ENCODE assay signal across 14 mouse cellular contexts in genomic region chr12:69528275-69529032, GRCm38 (mm10).
"Had no signal": no experiment of that assay in that cellular context is flagged by ENCODE, and none has a peak within 500 bp of the region (broad histone marks: within the 10 kb centered on the region; RNA-seq: fewer than 3 reads in every experiment).

No protein-coding gene starts in this region.

- H3K36me3 ChIP-seq: limb, embryonic 13.5 days; midbrain, embryonic 12.5 days; neural tube, embryonic 15.5 days had no signal

- DNase-seq: kidney, adult 11 months; kidney, adult 9 months; kidney, postnatal 36 days; layer of hippocampus, adult 9-11 months; layer of hippocampus, postnatal 36 days; right cerebral cortex, adult 18-20 months; right cerebral cortex, postnatal 25 days; thymus, postnatal 4 days had no signal

- H3K4me3 ChIP-seq: limb, embryonic 13.5 days; midbrain, embryonic 12.5 days; myocyte; neural tube, embryonic 15.5 days had no signal

- H3K4me2 ChIP-seq: limb, embryonic 13.5 days; midbrain, embryonic 12.5 days; neural tube, embryonic 15.5 days had no signal

- H3K27me3 ChIP-seq: limb, embryonic 13.5 days; midbrain, embryonic 12.5 days; neural tube, embryonic 15.5 days had no signal

- H3K9me3 ChIP-seq: limb, embryonic 13.5 days; midbrain, embryonic 12.5 days; neural tube, embryonic 15.5 days had no signal

- H3K4me1 ChIP-seq: midbrain, embryonic 12.5 days; neural tube, embryonic 15.5 days had no signal

- H3K9ac ChIP-seq: limb, embryonic 13.5 days; liver, embryonic 14.5 days; midbrain, embryonic 12.5 days; neural tube, embryonic 15.5 days had no signal

- H3K27ac ChIP-seq: kidney, postnatal 0 days; limb, embryonic 13.5 days; liver, embryonic 14.5 days; midbrain, embryonic 12.5 days; neural tube, embryonic 15.5 days had no signal
